Mouse (Mus musculus) adipose tissue, adult 10 weeks (tissue): Measurements from ENCODE around the gene Insl3. TPM values are rescaled to one million over a fixed set of nuclear protein-coding genes. Genes with fewer than 3 reads are reported as not detected.

Source experiments
- polyA plus RNA-seq: library from polyadenylated mRNA; stranded (reverse); fragments of 350-450 nt; fragmentation: Illumina TruSeq; extraction: RNeasy Lipid Tissue Mini Kit (QIAGEN cat#74804); gene quantifications from one replicate; pipeline ENCODE4 v1.2.3, GENCODE M21; 2014; ENCODE audit warnings: low read depth, low replicate concordance

The Insl3 gene
- polyA plus RNA-seq = 46.9 TPM

DNA sequence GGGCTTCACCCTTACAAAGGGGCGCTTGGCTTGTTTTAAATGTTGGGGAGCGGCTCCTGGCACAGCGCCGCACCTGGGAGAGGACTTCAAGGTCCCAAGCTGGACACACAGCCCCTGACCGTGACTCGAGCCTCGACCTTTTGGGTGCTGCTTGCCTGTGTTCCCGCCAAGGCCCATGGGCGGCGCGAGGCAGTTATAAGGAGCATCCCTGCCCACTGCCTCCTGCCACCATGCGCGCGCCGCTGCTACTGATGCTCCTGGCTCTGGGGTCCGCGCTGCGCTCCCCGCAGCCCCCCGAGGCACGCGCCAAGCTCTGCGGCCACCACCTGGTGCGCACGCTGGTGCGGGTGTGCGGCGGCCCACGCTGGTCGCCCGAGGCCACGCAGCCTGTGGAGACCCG lies at the start of gene Insl3:
TSS of gene Insl3 (plus strand) at position 187 of the 400 bp plus-strand sequence.

DNA sequence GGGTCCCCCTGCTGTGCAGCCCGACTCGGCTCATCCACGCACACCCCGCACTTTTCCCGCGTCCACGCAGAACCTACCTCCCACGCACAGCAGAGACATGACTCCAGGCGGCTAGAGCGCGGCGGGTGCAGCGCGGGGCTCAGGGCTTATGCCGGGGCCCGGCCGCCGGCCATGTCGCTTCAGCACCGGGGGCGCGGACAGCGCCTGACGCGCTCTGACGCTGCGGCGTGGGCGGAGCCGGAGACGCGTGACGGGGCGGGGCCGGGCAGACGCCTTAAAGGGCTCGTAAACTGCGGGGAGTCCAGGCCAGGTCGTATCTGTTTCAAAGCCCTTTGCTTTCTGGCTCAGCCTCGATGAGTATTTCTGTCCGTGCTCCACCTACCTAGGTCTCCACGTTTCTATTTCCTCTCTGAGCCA lies 17.5 kb upstream of the Insl3 start, which contains the start of gene Unc13a:
TSS of gene Unc13a (minus strand) at position 209 of the 417 bp plus-strand sequence.

DNA sequence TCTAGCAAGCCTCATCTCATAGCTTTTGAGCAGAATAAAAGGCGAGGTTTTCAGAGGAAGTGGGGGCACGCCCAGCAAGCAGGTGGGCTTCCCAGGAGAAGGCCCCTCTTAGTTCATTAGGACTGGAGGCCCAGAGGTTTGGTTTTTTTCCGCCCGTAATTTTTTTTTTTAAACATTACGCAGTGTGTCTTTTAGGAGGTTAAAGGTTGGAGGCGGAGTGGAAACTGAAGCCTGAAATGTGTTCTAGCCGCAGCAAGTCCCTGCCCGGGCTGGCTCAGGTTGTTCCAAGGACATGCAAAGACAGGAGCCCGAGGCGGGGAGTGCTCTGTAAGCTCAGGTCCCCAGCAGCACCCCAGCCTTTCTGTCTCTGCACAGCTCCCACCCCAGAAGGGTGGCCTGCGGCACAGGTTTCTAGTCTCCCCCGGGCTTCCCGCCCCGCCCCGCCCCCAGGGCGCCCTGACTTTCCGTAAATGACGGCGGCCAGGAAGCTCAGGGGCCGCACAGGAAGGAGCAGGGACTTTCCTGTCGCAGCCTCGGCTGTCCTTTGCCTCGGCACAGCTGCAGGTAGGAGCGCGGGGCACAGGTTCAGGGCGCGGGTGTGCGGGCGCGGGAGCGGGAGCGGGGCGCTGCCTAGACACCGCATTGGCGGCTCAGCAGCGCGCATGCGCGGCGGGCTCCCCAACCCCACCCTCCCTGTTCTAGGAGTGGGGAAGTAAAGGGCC lies 12.8 kb upstream of the Insl3 start, which contains the start of gene Jak3:
TSS of gene Jak3 (plus strand) at position 277 of the 722 bp plus-strand sequence.

DNA sequence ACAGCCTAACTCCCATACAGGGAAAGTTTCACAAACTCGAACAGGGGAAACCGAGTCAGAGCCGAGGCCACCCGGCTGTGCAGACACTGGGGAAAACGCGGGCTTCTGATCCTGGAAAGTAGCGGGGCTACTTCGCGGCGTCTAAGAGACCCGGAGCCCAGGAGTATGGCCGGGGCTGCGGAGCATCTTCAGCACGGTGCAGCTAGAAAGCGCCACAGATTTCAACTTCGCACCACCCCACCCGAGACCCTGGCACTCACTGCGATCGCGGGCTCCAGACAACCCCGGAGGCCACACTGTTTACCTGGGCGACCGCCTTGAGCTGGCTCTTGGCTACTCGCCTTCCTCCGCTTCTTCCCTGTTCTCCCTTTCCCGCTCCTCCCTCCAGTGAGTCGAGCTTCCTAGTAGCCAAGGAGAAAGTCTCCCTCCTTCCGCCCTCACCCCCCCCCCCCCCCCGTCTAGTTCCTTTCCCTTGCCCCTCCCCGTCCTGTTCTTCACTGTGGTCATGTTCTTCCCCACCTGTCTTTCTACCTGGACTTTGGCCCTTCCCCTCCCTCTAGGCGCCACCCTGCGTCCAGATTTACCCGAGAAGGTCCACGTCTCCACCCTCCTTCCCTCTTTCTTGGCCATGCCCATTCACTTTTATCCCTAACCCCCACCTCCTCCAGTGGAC lies 12.5 kb downstream of the Insl3 start, which contains the start of gene B3gnt3:
TSS of gene B3gnt3 (minus strand) at position 376 of the 673 bp plus-strand sequence.

DNA sequence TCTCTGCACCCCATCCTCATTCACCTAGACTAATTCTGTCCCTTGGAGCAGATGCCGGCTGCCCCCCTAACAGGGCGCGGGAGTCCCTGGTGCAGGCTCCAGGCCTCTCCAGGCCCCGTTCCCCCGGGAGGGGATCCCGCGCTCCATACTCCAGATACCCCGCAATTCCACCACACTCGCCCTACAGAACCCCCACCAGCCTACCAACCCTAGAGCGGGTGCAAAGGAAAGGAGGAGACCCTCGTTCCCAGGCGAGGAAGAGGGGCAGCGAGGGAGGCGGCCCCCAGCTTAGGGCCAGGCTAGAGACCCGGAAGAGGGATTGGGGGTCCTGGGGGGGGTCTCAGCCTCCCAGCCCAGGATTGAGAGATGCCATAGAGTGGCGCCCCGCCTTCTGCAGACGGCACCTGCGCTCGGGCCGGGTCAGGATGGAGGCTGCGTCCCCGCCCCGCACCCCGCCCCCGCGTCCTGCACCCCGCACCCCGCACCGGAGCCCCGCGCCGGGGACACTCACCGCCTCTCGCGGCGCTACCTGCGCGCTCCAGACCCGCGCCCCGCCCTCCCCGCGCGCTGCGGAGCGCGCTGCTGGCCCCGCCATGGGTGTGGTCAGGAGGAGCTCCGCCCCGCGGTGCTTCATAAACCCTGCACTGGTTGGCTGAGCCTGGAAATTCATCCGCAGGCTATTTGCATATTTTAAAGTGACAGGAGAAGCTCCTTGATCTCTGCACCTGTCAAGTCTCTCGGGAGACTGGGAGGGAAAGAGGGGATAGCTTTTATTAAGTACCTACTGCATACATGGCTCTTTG lies 36.3 kb downstream of the Insl3 start, which contains the start of gene Fcho1:
TSS of gene Fcho1 (minus strand) at position 595 of the 803 bp plus-strand sequence.

Other genes starting within 250 kb of the Insl3 start
- gene Abhd8, start 225.6 kb upstream of the Insl3 start, polyA plus RNA-seq = 16.7 TPM
- gene Mrpl34, start 224.3 kb upstream of the Insl3 start, polyA plus RNA-seq = 57.3 TPM
- 59.1 TPM for gene Dda1, start 220.0 kb upstream of the Insl3 start, polyA plus RNA-seq
- 9.2 TPM for gene Ano8, start 203.3 kb upstream of the Insl3 start, polyA plus RNA-seq
- gene Gtpbp3, start 201.1 kb upstream of the Insl3 start, polyA plus RNA-seq = 14.5 TPM
- 33.6 TPM for gene Plvap, start 177.5 kb upstream of the Insl3 start, polyA plus RNA-seq
- gene Ccdc194, start 163.5 kb upstream of the Insl3 start, polyA plus RNA-seq = not detected
- gene Bst2, start 151.8 kb upstream of the Insl3 start, polyA plus RNA-seq = 70.8 TPM
- 72.0 TPM for gene Mvb12a, start 146.3 kb upstream of the Insl3 start, polyA plus RNA-seq
- 3.1 TPM for gene Tmem221, start 130.3 kb upstream of the Insl3 start, polyA plus RNA-seq
- gene Nxnl1, start 122.6 kb upstream of the Insl3 start, polyA plus RNA-seq = 0.98 TPM
- gene Slc27a1, start 120.3 kb upstream of the Insl3 start, polyA plus RNA-seq = 216 TPM
- gene Pgls, start 97.0 kb upstream of the Insl3 start, polyA plus RNA-seq = 87.6 TPM
- 2.5 TPM for gene Fam129c, start 91.6 kb upstream of the Insl3 start, polyA plus RNA-seq
- gene Colgalt1, start 78.2 kb upstream of the Insl3 start, polyA plus RNA-seq = 76.1 TPM
- gene Unc13a, start 17.5 kb upstream of the Insl3 start, polyA plus RNA-seq = 0.61 TPM
- gene Jak3, start 12.9 kb upstream of the Insl3 start, polyA plus RNA-seq = 10.6 TPM
- 5.7 TPM for gene B3gnt3, start 12.6 kb downstream of the Insl3 start, polyA plus RNA-seq
- 5.7 TPM for gene Fcho1, start 36.5 kb downstream of the Insl3 start, polyA plus RNA-seq
- gene Zfp709, start 192.8 kb downstream of the Insl3 start, polyA plus RNA-seq = 6.1 TPM
- 2.9 TPM for gene Zfp882, start 219.4 kb downstream of the Insl3 start, polyA plus RNA-seq
- gene Zfp617, start 219.4 kb downstream of the Insl3 start, polyA plus RNA-seq = 16.8 TPM